Mouse (Mus musculus) CD4-positive naive resting alpha-beta T cell, adult 57 days (primary cell): ENCODE results near the gene Epb41l1. TPM values are rescaled to one million over a fixed set of nuclear protein-coding genes. Genes with fewer than 3 reads are reported as not detected.

Experiments
- total RNA-seq: library from RNA; stranded (reverse); gene quantifications from one replicate; pipeline ENCODE4 v1.2.4, GENCODE M21; 2023

Epb41l1 gene
- 11.5 TPM for total RNA-seq

DNA sequence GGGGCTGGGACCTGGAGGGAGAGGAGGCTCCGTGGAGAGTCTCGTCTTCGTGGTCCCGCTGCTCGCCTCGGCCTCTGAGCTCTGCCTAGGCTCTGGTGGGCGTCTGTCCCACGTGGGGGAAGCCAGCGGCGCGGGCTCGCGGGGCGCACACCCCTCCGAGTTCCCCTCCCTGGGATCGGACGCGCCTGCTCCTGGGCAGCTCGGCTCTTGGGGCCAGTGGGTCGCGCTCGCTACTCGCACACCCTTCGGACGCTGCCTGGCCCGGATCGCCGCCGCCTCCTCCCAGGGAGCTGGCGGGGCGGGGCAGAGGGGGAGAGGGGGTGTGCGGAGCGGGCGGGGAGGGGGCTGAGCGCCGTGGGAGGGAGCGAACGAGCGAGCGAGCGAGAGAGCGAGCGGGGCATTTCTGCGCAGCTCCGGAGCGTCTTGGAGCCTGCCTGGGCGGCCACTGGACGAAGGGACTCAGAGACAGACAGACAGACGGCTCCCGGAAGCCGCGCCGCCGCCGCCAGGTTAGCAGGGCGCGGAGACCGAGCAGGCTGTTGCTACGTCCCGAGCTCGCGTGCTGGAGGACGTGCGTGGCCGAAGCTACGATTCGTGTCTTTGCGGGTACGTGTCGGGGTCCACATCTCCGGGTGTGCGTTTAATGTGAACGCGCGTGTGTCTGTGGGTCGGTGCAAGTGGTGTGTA, at the start of gene Epb41l1:
TSS of gene Epb41l1 (plus strand) at position 216 of the 687 bp plus-strand sequence.

DNA sequence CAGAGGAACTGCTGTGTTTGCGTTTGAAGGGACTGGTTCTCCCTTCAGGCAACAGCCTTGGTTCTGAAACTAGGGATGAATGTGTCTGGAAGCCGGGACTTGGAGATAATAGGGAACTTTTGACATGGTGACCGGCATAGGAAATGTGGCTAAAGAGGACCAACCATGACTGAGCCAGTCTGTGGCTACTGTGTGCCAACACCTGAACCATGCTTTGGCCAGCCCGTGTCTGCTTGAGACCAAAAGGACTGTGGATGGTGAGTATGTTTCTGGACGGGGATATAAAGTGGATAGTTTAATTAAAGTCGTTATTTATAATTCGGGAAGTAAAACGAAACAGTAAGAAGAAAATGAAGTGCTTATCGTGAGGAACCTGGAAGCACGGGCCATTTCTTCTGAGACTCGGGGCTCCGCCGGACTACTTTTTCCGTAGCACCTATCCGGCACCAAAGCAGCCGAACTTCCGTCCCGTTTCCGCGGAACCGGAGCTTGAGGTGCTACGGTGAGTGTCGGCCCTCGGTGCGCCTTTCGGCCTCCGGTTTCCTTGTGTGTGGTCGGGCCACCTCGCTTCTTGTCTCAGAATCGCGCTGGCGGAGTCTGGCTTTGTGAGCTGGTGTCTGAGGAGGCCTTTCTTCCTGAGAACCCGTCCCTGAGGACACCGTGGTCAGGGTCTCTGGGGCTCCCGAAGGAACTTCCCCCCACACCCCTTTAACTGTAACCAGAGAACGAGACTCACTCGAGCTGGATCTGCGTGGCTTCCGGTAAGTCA, 126.6 kb downstream of the Epb41l1 start, which contains the start of gene Aar2:
TSS of gene Aar2 (plus strand) at position 462 of the 769 bp plus-strand sequence.

Other genes with a start within 250 kb of the Epb41l1 start
- 2,271 TPM for gene Rbm39, start 240.7 kb upstream of the Epb41l1 start, total RNA-seq
- 77.4 TPM for gene Phf20, start 224.4 kb upstream of the Epb41l1 start, total RNA-seq
- 6.3 TPM for gene Cnbd2, start 108.6 kb upstream of the Epb41l1 start, total RNA-seq
- 109 TPM for gene Scand1, start 108.2 kb upstream of the Epb41l1 start, total RNA-seq
- gene Aar2, start 126.7 kb downstream of the Epb41l1 start, total RNA-seq, result 36.7 TPM
- gene Dlgap4, start 192.8 kb downstream of the Epb41l1 start, total RNA-seq, result 81.9 TPM